Mouse (Mus musculus) cerebellum, postnatal 10 days (tissue): Measurements from ENCODE around the gene Map2.

Experiments used
- DNase-seq, 2 experiments: peaks; one replicate each; pipeline ENCODE4 v3.0.0; 2021; ENCODE audit warnings: mixed read lengths in 2 of 2

The Map2 gene

DNA sequence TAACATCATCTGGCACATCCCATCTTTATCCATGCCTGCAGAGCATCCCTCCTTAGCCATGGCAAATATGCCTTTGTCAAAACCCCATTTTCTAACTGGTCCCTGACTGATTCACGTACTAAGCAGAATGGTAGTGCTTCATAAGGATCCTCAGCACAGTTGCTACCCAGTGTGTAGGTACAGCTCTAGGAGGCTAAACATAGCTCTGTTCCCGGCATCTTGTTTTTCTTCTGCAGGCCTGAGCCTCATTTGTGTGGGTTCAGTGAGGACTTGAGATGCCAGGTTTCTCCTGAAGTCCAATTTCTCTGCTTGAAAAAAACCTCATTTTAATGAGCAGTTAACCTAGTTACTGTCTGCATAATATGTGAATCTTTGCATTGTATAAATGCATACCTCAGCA lies 30.4 kb downstream of the Map2 start:
- no peak for DNase-seq

GRCm38 (mm10) chr1:66206904-66207303 lies 31.8 kb downstream of the Map2 start:
- no peak for DNase-seq

DNA sequence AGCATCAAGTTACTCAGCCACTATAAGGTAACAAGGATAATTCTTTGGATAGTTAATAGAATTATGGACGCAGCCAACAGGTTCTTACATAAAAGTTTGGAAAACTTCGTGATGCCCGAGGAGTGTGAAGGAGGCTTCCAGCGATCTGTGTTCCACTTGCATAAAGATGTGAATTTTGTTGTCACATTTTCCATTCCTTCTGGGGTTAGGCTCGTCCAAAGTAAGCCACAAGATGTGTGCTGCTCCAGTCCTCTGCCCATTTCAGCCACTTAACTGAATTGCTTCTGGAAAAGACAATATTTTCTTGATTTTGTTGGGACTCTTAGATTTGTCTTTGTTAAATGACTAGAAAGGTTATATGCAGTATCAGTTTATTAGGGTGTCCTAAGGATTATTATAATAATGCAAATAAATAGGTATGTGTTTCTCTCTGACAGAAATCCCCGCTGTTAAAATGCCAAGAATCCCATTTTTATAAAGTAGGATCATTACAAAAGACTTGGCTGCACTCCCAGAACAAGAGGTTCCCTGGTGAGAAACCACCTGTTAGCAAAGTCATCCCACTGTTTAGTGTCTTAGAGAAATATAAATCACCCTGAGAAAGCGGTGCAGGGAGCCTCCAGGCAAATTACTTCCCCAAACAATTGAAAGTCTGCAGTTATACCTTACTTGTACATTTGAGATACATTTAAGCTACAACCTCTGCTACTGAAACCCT lies 36.2 kb downstream of the Map2 start:
- DNase-seq = peak; percentile 86 to 87

DNA sequence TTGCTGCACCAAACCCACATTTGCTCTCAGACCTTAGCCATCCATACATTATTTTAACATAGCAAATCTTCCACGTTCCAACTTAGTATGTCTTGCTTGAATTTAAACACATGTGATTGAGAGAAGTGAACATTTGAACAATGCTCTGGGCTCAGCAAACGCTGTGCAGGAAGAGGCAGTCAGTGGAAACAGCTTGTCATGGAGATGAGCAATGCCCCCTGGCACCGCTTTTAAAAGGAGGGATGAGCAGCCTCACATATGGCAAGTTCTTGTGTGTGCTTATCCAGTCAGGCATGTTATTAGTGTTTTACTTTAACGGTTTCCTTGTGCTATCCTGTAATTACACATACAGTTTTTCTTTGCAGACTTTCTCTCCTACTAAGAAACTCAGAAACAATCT lies 46.4 kb downstream of the Map2 start:
- DNase-seq = peak; percentile 70 to 78

GRCm38 (mm10) chr1:66223331-66223730 lies 48.3 kb downstream of the Map2 start:
- peak in 1 of 2 experiments; percentile 13 for DNase-seq

GRCm38 (mm10) chr1:66226372-66227368 lies 51.6 kb downstream of the Map2 start:
- peak; percentile 92 to 93 for DNase-seq

DNA sequence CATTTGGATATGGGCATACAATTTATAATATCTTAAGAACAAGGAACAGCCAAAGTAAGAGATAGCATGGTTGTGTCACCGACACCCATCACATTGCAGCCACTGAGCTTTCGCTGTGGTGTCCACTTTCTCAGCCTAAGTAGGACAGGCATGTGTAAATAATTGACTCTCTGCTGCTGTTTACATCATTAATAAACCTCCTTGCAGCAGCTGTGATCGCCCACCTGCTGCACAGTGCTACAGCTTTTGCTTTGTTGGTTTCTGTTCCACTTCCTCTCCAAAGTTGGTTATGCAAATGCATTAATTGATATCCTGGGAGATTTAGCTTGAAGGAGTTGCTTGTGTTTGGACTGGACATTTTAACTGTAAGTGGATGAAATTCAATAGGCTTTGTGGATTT lies 53.1 kb downstream of the Map2 start:
- DNase-seq = no peak

- no peak for DNase-seq
Observed at GRCm38 (mm10) chr1:66230345-66230744, 55.3 kb downstream of the Map2 start.

GRCm38 (mm10) chr1:66231963-66232362 lies 56.9 kb downstream of the Map2 start:
- DNase-seq = no peak

GRCm38 (mm10) chr1:66244910-66245309 lies 69.8 kb downstream of the Map2 start:
- DNase-seq = no peak

GRCm38 (mm10) chr1:66251649-66252332 lies 76.7 kb downstream of the Map2 start:
- DNase-seq = no peak

GRCm38 (mm10) chr1:66252333-66252724 lies 77.3 kb downstream of the Map2 start:
- no peak for DNase-seq

DNA sequence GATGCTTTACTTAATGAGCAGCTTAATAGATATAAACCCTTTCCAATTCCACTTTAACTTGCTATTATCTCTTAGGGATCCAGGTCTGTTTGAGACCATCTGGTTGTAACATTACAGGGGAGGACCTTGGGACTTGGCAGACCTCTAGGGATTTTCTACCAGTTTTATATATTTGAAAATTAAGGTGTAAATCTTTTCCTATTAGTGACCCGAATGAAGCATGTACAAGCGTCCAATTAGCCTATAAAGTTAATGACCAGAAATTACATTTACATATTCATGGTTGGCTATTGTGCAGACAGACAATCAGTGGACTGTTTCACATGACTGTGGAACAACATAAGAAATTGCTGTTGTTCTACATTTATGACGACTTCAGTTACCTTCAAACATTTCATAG lies 88.1 kb downstream of the Map2 start:
- no peak for DNase-seq

GRCm38 (mm10) chr1:66266231-66266924 lies 91.3 kb downstream of the Map2 start:
- DNase-seq = no peak

- peak in 1 of 2 experiments; percentile 14 for DNase-seq
Observed at GRCm38 (mm10) chr1:66277663-66278062, 102.6 kb downstream of the Map2 start.

- no peak for DNase-seq
Observed at GRCm38 (mm10) chr1:66279222-66280009, 104.3 kb downstream of the Map2 start.

- no peak for DNase-seq
Observed at GRCm38 (mm10) chr1:66280152-66280551, 105.1 kb downstream of the Map2 start.

DNA sequence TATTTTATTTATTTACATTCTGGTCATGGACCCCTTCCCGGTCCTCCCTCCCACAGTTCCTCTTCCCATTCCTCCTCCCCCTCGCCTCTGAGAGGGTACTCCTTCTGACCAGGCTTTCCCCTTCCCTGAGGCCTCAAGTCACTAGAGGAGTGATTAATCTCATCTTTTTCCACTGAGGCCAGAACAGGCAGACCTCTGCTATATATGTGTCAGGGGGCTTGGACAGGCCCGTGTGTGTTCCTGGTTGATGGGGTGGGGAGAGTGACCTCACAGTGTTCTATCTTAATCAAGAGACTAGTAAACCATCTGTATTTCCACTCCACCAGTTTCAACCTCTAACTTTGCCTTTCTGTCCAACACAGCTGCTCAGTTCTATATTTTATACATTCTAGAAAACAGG lies 107.4 kb downstream of the Map2 start:
- DNase-seq = no peak

GRCm38 (mm10) chr1:66288987-66289386 lies 113.9 kb downstream of the Map2 start:
- peak; percentile 39 to 49 for DNase-seq

- no peak for DNase-seq
Observed at GRCm38 (mm10) chr1:66292121-66292881, 117.2 kb downstream of the Map2 start.

- DNase-seq = peak; percentile 53 to 66
Observed at GRCm38 (mm10) chr1:66299376-66299775, 124.3 kb downstream of the Map2 start.
